Mouse (Mus musculus): ENCODE measurements around the gene Hs6st1.

Hs6st1 gene

DNA sequence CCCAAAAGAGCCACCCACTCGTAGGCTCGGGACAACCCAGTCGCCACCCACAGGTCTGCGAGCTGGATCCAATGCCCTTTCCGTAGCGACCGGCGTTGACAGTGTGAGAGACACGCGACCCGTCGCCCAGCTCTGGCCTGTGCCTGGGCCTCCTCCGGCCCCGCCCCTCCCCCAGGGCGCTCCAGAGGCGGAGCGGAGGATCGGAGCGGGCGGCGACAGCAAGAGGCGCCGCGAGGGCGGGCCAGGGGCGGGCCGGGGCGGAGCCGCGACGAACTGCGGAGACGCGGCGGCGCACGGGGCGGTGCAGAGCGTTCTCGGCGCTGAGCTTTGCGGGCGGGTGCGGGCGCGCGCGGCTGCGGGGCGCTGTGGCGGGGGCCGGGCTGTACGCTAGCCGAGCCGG is at the start of gene Hs6st1:
TSS of gene Hs6st1 (plus strand) at position 325 of the 400 bp plus-strand sequence.
- peak; percentile 93 for DNase-seq (ENCODE audit: low read depth, low spot score)

DNA sequence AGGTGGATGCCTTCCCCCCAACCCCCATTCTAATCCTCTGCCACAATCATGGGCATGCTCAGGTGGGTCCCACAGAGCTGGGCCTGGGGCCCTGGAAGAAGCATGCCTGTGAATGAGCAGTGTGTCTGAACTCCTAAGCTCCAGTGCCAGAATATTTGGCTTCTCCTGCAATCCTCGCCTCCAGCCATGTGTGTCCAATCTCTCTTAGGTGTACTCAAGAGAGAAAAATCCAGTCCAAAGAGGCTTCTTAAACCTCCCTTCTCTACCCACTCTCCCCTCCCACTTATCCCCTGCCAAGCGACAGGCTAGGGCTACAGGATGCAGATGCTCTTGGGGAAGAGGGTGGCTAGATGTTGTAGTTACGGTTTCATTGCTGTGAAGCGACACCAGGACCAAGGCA is 49.6 kb upstream of the Hs6st1 start:
- no peak for DNase-seq (ENCODE audit: low read depth, low spot score)

DNA sequence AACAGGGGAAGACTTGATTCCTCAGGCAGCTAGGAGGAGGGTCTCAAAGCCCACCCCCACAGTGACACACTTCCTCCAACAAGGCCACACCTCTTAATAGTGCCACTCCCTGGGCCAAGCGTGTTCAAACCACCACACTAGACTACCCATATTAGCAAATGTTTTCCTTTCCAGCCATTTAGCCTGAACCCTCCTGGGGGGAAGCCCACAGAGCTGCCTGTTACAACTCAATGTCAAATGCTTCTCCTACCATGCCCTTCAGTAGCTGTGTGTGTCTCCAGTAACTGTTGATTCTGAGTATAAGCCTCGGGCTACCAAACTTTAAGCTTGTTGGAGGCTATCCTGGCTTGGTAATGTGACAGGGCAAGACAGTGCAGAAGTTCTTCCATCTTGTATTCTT is 49.0 kb upstream of the Hs6st1 start:
- no peak for DNase-seq (ENCODE audit: low read depth, low spot score)

DNA sequence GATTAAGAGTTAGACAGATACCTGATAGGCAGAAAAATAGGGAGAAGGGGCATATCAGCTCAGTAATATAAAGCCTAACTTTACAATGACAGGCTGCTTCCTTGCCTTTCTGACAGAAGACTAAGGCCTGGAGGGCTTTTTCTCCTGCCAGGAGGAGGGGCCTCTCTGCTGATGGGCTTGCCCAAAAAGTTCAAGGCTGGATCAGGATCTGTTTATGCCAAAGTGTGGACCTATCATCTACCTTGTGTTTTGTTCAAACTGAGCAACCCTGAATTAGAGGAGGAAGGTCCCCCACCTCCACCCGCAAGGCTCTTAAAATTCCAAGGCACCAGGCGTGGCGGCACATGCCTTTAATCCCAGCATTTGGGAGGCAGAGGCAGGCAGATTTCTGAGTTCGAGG is 47.9 kb upstream of the Hs6st1 start:
- no peak for DNase-seq (ENCODE audit: low read depth, low spot score)

DNA sequence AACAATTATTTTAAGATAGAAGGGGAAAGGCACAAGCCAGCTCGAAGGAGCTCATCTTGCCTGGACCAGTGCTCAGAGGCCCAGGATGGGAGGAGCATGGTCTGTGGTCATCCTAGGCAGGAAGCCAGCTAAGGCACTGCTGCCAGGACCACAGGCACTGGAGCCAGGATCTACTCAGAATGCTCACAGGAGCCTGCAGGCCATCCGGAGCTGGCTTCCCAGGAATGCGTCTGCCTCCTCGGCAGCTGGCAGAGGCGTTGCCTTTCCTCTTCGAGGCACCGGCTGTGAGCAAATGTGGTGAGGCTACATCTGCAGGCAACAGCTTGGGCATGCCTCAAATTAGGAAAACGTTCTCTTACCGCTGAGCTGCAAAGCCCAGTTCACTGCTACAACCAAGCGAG is 37.8 kb upstream of the Hs6st1 start:
- DNase-seq (ENCODE audit: low read depth, low spot score), result peak; percentile 52

DNA sequence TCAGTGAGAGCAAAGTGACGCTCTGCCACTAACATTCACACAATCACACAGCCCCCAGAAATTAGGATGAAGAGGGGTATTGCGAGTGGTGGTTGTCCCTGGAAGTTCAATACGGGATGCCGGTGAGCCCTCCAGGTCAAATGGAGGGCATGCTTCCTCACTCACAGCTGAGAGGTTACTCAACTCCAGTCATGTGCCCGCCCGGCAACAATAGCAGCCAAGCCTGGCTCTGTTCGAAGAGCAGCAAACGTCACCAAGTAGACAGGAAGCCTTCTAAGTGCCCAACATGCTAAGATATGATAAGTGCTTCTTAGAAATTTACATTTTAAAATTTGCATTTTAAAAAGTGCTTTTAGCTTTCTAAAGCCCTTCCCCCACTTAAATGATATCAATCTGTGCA is 29.4 kb upstream of the Hs6st1 start:
- no peak for DNase-seq (ENCODE audit: low read depth, low spot score)

DNA sequence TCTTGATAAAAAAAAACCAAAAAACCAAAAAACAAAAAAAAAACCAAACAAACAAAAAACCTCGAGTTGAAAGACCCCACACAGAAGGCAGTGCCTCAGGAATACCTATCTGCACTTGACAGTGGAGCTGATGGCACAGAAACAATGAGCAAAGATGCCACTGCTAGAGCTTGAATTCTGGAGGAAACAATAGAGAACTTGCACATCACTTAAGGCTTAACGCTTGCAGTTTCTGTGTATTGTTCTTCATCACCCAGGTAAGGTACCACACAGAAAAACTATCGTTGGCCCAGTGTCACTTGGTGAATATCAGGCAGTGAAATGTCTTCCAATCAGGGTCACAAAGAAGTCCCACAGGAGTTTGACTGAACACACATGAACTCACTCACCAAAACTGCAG is 26.1 kb upstream of the Hs6st1 start:
- peak; percentile 50 for DNase-seq (ENCODE audit: low read depth, low spot score)

DNA sequence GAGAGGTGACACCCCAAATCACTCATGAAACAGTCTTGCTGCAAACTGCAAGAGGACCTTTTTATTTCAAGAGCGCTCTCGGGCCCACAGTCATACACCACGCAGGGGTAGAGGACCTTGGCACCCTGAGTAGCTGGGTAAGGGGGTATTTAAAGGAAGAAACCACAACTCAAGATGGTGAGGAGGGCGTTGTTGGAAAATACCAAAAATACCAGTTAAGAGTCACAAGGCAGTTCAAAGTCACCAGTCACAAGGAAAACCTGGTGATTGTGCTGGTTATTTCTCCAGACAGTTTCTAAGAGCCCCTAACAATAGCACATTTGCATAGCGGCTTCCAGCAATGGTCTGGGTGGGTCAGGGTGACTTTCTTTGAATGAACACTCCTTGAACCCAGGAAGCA is 24.4 kb upstream of the Hs6st1 start:
- DNase-seq (ENCODE audit: low read depth, low spot score), result peak; percentile 55

DNA sequence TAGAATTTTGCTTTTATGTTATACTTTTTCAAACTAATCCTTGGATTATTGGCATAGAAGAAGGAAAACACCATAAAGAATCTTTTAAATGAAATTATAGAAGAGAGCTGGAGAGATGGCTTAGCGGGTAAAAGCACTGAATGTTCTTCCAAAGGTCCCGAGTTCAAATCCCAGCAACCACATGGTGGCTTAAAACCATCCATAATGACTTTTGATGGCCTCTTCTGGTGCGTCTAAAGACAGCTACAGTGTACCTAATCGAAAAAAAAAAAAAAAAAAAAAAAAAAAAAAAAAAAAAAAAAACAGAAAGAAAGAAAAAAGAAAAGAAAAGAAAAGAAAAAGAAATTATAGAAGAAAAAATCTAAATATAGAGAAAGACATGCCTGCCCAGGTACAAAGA is 23.9 kb upstream of the Hs6st1 start:
- no peak for DNase-seq (ENCODE audit: low read depth, low spot score)

DNA sequence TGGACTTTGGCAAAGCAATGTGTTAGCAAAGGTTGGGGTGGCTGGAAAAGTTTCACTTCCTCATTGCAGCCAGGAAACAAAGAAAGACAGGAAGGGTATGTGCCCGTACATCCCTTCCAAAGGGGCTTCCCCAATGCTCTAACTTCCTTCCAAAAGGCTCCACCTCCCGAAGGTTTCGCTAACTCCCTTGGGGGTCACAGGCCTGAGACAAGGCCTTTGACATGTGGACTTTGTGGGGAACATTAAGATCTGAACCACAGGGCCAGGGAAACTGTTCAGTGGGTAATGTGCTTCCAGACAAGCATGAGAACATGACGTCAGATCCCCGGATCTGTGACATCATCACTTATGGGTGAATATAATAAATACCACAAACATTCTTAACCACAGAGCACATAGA is 15.5 kb upstream of the Hs6st1 start:
- no peak for DNase-seq (ENCODE audit: low read depth, low spot score)

DNA sequence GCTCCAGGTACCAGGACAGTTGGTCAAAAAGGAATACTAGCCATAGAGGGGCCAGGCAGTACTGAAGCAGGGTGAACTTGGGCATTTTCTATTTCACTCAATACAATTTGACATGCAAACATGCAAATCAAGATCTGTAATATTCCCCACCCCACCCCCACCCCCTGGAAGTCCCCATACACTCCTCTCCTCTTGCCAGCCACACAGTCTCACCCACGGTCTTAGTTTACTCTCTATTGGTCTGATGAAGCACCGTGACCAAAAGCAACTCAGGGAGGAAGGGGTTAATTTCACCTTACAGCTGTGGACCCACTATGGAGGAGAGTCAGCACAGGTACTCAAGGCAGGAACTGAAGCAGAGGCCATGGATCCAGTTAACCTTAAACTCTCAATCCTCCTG is 14.6 kb upstream of the Hs6st1 start:
- no peak for DNase-seq (ENCODE audit: low read depth, low spot score)

DNA sequence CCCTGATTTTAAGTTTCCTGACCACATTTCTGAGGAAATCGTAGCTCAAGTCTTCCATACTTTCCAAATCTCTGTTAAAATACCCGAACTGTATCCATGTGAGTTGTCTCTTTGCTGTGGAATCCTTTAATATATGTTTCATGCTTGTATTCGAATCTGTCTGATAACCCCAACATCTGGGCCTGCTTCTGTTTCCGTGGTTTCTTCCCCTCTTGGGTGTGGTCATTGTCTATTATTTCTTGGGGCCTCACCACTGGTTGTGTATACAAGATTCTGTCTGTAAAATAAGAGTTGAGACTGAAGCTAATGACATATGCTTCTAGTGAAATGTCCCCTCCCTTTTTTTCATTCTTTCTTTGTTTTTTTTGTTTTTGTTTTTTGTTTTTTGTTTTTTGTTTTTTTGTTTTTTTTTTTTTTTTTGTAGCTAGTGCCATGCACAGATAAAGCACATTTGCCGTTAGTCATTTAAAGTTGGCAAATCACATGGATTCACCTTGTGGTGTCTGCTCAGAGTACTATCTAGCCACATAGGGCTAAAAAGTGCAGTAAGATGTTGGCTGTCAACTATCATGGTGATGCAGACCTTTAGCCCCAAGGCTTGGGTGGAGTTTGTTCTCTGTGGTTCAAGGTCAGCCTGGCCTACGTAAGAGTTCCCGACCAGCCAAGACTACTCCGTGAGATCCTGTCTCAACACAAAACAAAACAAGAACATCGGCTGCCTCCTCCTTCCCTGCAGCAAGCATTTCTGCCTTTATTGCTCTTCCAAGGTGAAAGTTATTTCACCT is 13.8 kb upstream of the Hs6st1 start:
- peak; percentile 97 for DNase-seq (ENCODE audit: low read depth, low spot score)

DNA sequence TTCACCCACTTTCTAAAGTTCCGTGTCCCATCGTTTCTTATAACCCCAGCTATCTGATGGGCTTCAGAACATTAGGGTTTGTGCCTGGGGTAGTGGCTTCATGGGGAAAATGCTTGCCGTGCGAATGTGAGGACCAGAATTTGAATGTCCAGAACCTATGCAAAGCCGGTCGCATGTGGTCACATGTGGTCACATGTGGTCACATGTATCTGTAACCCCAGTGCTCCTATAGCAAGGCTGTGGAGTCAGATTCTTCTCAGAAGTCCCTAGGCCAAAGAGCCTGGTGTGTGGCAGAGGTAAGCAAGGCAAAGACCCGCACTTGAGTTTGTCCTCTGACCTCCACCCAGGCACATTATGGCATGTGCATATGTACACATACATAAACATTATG is 13.2 kb upstream of the Hs6st1 start:
- peak; percentile 64 for DNase-seq (ENCODE audit: low read depth, low spot score)

DNA sequence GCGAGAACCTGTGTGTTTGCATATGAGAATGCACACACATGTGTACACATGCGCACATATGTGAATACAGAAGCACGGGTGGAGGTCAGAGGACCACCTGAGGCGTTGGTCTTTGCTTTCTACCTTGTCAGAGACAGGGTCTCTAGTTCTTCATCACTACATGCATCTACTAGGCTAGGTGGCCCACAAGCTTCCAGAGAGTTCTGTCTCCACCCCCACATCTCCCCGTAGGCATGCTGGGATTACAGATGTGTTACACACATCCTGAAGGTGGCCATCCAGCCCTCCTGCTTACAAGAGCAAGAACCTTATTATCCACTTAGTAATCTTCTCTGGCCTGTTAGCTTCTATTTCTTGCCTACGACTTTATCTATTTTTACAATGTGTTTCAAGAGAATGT is 8.8 kb upstream of the Hs6st1 start:
- no peak for DNase-seq (ENCODE audit: low read depth, low spot score)

DNA sequence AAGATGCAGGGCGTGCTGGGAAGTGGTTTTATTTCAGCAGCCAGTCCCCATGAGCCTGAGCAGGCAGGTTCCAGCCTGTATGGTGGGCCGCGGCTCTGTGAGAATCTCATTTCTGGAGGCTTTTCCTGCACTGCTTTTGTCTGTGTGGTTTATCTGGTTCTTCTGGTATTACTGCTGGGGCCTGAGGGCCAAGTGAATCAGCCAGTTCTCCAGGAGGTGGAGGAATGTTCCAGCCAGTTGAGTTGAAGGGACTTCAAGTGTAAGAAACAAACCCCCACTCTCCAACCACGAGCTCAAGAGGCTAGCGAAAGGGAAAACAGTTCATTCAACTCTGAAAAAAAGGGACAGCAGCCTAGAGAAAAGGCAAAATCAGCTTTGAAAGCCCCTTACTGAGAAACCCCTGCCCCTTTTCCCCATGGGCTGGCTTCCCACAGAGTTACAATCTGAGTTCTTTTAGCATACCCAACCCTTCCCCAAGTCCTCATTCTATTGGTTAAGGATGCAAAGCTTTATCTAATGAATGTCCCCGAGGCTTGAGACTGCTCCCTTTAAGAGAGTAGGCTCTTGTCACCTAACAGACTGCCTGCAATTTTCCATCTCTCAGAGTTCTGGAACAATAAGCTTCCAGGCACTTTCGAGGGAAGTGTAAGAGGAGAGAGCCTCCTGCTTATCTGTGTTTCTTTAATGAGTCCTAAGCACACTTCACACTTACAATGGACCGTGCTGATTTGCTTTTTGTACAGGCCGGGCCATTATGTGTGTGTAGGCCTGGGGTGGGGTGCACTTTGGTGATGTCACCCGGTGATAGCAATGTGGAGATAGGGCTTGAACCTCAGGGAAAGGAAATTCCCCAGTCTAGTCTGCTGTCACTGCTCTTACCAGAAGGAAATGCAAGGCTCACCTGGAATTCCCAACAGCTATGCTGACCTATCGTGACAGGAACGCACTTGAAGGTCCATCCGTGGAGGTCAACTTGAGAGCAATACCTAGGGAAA is 7.9 kb upstream of the Hs6st1 start:
- DNase-seq (ENCODE audit: low read depth, low spot score), result peak; percentile 82

DNA sequence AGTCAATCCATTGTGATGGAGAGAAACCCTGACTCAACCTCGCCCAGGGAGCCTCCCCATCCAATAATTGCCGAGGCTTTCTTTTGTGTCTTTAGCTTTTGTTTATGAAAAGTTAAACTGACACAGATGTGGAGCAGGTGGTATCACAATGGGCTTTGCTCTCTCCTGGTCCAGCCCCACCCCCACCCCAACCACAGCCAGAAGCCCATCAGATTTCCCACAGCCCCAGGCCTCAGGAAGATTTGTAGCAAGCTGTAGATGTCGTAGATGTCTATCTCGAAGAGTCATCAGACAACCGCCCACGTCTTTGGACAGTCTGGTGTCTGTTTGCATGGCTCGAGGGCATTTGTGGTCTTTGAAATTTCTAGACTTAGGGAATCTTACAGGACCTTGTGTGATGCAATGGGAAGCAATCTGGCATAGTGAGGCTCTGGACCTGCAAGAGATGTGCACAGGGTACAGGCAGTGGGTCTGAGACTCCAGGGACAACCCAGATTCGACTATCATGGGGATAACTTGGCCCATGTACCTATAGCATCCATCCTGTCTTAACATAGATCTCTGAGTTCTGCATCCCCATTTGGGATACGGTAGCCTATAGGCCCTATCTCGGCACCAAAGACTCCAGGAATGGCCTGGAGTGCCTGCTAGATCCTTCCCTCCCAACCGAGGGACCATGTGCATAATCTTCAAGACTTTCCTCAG is 6.8 kb upstream of the Hs6st1 start:
- DNase-seq (ENCODE audit: low read depth, low spot score), result peak; percentile 98

DNA sequence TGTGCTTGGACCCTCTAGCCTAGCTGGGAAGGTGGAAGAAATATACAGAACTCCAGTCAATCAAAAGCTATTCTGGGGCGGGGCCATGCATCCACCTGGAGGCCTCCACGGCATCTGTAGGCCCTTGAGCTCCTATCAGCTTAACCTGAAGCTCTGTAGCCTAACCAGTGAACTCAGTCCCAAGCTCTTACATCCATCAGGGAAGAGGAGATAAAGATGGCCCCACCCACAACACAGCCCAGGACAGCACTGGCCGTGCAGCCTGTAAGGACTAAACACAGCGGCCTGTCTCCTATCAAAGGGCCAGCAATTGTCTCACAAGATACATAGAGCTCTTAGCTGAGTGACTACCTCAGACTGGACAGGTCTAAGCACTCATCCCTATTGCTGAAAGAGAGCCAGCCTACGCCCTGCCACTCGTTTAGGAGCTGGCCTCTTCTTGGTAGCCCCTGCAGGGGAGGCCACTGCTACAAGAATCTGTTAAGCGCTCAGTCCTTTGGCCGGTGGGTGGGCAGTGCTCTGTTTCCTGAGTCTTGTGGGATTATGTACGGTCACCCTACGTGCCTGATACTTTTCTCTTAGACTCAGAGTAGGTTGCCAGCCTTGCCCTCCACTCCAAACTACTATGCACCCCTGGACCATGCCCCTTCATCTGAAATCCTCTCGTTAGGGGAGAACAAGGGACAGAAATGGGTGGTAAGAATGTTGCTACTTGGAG is 6.0 kb upstream of the Hs6st1 start:
- peak; percentile 39 for DNase-seq (ENCODE audit: low read depth, low spot score)

DNA sequence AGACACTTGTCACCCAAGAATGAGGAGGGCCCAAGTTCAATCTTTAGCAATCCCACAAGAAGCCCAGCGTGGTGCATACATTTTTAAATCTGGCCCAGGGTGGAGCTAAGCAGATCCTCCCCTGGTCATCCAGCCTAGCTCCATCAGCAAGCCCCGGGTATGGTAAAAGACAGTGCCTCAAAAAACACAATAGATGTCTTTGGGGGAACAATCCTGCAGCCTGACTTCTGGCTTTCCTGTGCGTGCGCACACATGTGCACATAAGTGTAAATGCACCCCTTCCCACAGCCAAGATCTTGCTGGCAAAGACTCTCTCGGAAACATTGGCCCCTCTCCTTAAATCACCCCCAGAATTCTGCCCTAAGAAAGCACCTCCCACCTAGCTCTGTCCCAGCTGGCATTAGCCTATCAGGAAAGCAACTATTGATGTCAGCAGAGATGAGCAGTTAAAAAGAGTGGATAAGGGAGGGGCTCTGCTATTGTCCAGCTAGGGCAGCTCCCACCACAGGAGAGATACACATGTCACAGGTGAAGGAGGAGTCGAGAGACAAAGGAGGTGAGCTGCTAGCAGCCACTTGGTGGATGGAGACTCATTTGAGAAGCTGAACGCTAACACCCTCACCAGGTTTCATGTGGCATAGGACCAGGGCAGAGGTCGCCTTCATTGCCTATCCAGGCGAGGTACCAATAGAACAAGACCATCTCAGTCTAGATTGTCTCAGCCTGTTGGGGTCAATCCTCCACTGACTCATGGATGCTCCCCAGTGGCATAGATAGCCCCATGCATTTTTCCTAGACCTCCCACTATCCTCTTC is 5.2 kb upstream of the Hs6st1 start:
- DNase-seq (ENCODE audit: low read depth, low spot score), result peak; percentile 85

DNA sequence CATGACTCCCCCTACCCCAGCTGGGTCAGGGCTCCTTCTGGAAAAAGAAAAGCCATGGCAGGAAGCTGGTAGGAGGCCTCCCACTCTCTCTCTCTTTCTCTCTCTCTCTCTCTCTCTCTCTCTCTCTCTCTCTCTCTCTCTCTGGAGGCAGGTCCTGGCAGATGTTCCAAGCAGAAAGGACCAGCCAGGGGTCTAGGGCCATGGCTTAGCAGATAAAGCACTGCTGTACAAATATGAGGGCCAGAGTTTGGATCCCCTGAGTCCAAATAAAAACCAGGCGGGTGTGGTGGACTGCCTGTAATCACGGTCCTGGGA is 4.6 kb upstream of the Hs6st1 start:
- no peak for DNase-seq (ENCODE audit: low read depth, low spot score)

DNA sequence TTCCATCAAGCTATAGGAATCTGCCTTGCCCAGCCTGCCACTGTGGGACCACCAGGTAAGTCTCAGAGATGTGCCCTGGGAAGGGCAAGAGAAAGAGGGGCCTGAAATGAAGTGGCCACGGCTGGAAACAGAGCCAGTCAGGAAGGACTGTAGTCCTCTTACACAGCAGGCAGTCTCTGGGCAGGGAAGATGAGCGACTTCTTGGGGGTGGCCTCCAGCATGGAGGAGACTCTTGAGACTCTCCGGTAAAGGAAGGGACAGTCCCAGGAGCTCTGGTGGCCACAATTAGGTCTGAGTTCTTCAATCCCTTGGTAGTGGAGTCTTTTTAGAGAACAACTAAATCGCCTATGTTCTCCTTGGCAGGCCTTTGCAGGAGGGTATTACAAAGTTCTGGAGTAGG is 4.0 kb upstream of the Hs6st1 start:
- no peak for DNase-seq (ENCODE audit: low read depth, low spot score)

Measured in ES-CJ7 (cell line).